Comparison of ENCODE assay signal across 8 mouse cellular contexts in genomic region chrX:6778250-6778637, GRCm38 (mm10). TPM values are rescaled to one million over a fixed set of nuclear protein-coding genes. Genes with fewer than 3 reads are reported as not detected.
A peak's percentile ranks its signal among the peaks of the same experiment; 100 is the strongest.
DNase-seq lines count a peak whose midpoint lies in the region; ATAC-seq and TF ChIP-seq lines count a peak whose summit lies in the region.

No protein-coding gene starts in this region.

- peak overlapping the region; percentile 44 for H3K4me2 ChIP-seq in limb, embryonic 14.5 days (replicated peaks; ENCODE audit: low read depth, low read length, severe bottlenecking)
- peak overlapping the region; percentile 54 for H3K4me2 ChIP-seq in midbrain, postnatal 0 days (ENCODE audit: low read depth, low read length, poor library complexity, severe bottlenecking)

- no peak overlapping the region for H3K9ac ChIP-seq in limb, embryonic 14.5 days (ENCODE audit: low read depth, low read length, severe bottlenecking)
- no peak overlapping the region for H3K9ac ChIP-seq in midbrain, postnatal 0 days (replicated peaks; ENCODE audit: low read length, poor library complexity, severe bottlenecking)

- TF ChIP-seq CTCF in cortical plate, adult 2 months (IDR thresholded peaks at IDR 0.05; ENCODE audit: extremely low read depth, insufficient read depth, low read length) = no peak
- TF ChIP-seq CTCF in midbrain, postnatal 0 days (IDR thresholded peaks at IDR 0.05) = no peak

- H3K4me1 ChIP-seq in cortical plate, adult 2 months (ENCODE audit: control insufficient read depth, insufficient read depth, low read length) = no peaks in the 10 kb centered on the region; the same call in 1 of the 2 replicates
- no peaks in the 10 kb centered on the region for H3K4me1 ChIP-seq in limb, embryonic 14.5 days (ENCODE audit: control insufficient read depth, insufficient read depth, low read length)
- no peaks in the 10 kb centered on the region for H3K4me1 ChIP-seq in midbrain, postnatal 0 days (ENCODE audit: insufficient read depth, low read length)

- 12% methylated on average over 24 of the region's 24 CpGs for WGBS in limb, embryonic 14.5 days
- WGBS in midbrain, postnatal 0 days = 16% methylated on average over 21 of the region's 24 CpGs

- no peaks in the 10 kb centered on the region for H3K27me3 ChIP-seq in limb, embryonic 14.5 days (ENCODE audit: control insufficient read depth, insufficient read depth, low read length)
- H3K27me3 ChIP-seq in midbrain, postnatal 0 days (ENCODE audit: insufficient read depth, low read length) = no peaks in the 10 kb centered on the region

- ATAC-seq in limb, embryonic 14.5 days (ENCODE audit: low FRiP score, low read depth) = peak; percentile 81
- ATAC-seq in midbrain, postnatal 0 days (ENCODE audit: low FRiP score) = peak; percentile 88

- H3K27ac ChIP-seq in cortical plate, adult 2 months (ENCODE audit: insufficient read depth, low read length) = no peak overlapping the region
- no peak overlapping the region for H3K27ac ChIP-seq in limb, embryonic 14.5 days (replicated peaks; ENCODE audit: low read depth, low read length)
- H3K27ac ChIP-seq in midbrain, postnatal 0 days (ENCODE audit: low read depth, low read length) = no peak overlapping the region

- no peaks in the 10 kb centered on the region for H3K36me3 ChIP-seq in limb, embryonic 14.5 days (ENCODE audit: control insufficient read depth, insufficient read depth, low read length)
- H3K36me3 ChIP-seq in midbrain, postnatal 0 days (ENCODE audit: insufficient read depth, low read length) = no peaks in the 10 kb centered on the region

- DNase-seq in right cerebral cortex, postnatal 10 days (ENCODE audit: low spot score in 2 of 2) = peak; percentile 32 to 33
- no peak for DNase-seq in right cerebral cortex, adult 18-20 months
- DNase-seq in heart, postnatal 4 days = peak; percentile 35
- DNase-seq in limb, embryonic 14.5 days (ENCODE audit: low spot score) = peak; percentile 17
- peak; percentile 57 for DNase-seq in midbrain, postnatal 0 days (ENCODE audit: low spot score)
- no peak for DNase-seq in ovary, postnatal 10 days (ENCODE audit: low spot score)
- no peak for DNase-seq in urinary bladder, postnatal 10 days (ENCODE audit: low spot score)

- no peak for TF ChIP-seq POLR2A in cortical plate, adult 2 months (IDR thresholded peaks at IDR 0.05; ENCODE audit: extremely low read depth, insufficient read depth, low read length)
- no peak for TF ChIP-seq POLR2A in limb, embryonic 14.5 days (IDR thresholded peaks at IDR 0.05; ENCODE audit: borderline replicate concordance, extremely low read depth, insufficient read depth, insufficient read length)

- H3K4me3 ChIP-seq in cortical plate, adult 2 months (ENCODE audit: insufficient read depth, low read length) = peak overlapping the region; percentile 31
- peak overlapping the region; percentile 32 for H3K4me3 ChIP-seq in limb, embryonic 14.5 days (replicated peaks; ENCODE audit: low read length)
- H3K4me3 ChIP-seq in midbrain, postnatal 0 days (ENCODE audit: low read depth, low read length) = peak overlapping the region; percentile 36

- no peaks in the 10 kb centered on the region for H3K9me3 ChIP-seq in limb, embryonic 14.5 days (ENCODE audit: control insufficient read depth, low read length)
- H3K9me3 ChIP-seq in midbrain, postnatal 0 days (ENCODE audit: low read length) = no peaks in the 10 kb centered on the region

RNA-seq across cellular contexts. Expression of gene Dgkk, which starts 0.9 kb away (rescaled TPM):
- polyA plus RNA-seq in cortical plate, adult 2 months (2012; rRNA removed) = 0.10 and 0.13 TPM in 2 replicates
- 1 to 10 TPM; 2.2 to 4.5 TPM for total RNA-seq in heart, postnatal 4 days (2021)
- polyA plus RNA-seq in limb, embryonic 14.5 days (2012; rRNA removed) = 0.96 and 0.98 TPM in 2 replicates
- polyA plus RNA-seq in limb, embryonic 14.5 days (2014; fragmentation: Nextera tagmentation; extraction: Ambion mirVana) = 0.55 and 0.72 TPM in 2 replicates
- 7.9 and 8.1 TPM in 2 replicates for total RNA-seq in midbrain, postnatal 0 days (2014; rRNA removed)
- polyA plus RNA-seq in midbrain, postnatal 0 days (2015; fragmentation: Nextera tagmentation; extraction: Ambion mirVana) = 2.8 and 3.0 TPM in 2 replicates

Comparison
In these comparisons a context has a peak if more than half of its experiments do, and no peak if none do; other contexts are left out.
1. DNase-seq: peak in right cerebral cortex, postnatal 10 days (2 of 2), heart, postnatal 4 days (single experiment), limb, embryonic 14.5 days (single experiment) and midbrain, postnatal 0 days (single experiment); none in right cerebral cortex, adult 18-20 months (single experiment), ovary, postnatal 10 days (single experiment) and urinary bladder, postnatal 10 days (single experiment).
2. Peak in every context shown above with its lines, with median percentiles within 50 percentile points of each other: H3K4me3 ChIP-seq.